Mouse (Mus musculus) CH12.LX (cell line): ENCODE results near the gene Myo10. TPM values are rescaled to one million over a fixed set of nuclear protein-coding genes. Genes with fewer than 3 reads are reported as not detected.

Source experiments
- DNase-seq: peaks from one replicate; pipeline ENCODE4 v3.0.0-alpha.2; 2013; ENCODE audit errors: extremely low read depth
- H3K27ac ChIP-seq: 2 replicates; pipeline ENCODE4 v1.5.1; 2012; ENCODE audit warnings: low read depth, mild to moderate bottlenecking, control low read depth, moderate library complexity; ENCODE audit not compliant: insufficient read depth
- H3K27me3 ChIP-seq: replicated peaks from 2 replicates; pipeline ENCODE3; 2012; ENCODE audit warnings: inconsistent platforms
- H3K36me3 ChIP-seq, 2 experiments: replicated peaks in 1 of 2; 2 replicates each; pipeline versions ENCODE3 to v1.6.1; 2012; ENCODE audit warnings: inconsistent platforms in 1 of 2, low read length in 1 of 2, mild to moderate bottlenecking in 1 of 2, mixed read lengths in 1 of 2, moderate library complexity in 1 of 2; ENCODE audit not compliant: control insufficient read depth in 1 of 2, insufficient read depth in 1 of 2
- H3K4me1 ChIP-seq, 2 experiments: 2 replicates each; pipeline ENCODE4 v1.6.1; 2012; ENCODE audit warnings: inconsistent platforms in 1 of 2, moderate library complexity in 1 of 2; ENCODE audit not compliant: insufficient read depth in 2 of 2, control insufficient read depth in 1 of 2
- H3K4me2 ChIP-seq: 2 replicates; pipeline ENCODE4 v1.6.1; 2012; ENCODE audit warnings: low read depth, mild to moderate bottlenecking, control low read depth; ENCODE audit not compliant: poor library complexity, insufficient read depth, severe bottlenecking
- H3K4me3 ChIP-seq, 3 experiments: fragments of 150-350 bp in 1 of 3; sonication (generic) in 1 of 3; replicated peaks in 1 of 3; 2 replicates each; pipeline versions ENCODE3 to v1.5.1; 2011 to 2012; ENCODE audit warnings: low read depth in 2 of 3, low read length in 2 of 3, mild to moderate bottlenecking in 2 of 3, moderate library complexity in 2 of 3, control low read depth in 1 of 3, improper control_type of control experiment in 1 of 3, inconsistent platforms in 1 of 3, mixed read lengths in 1 of 3; ENCODE audit not compliant: poor library complexity in 1 of 3
- H3K79me2 ChIP-seq: replicated peaks from 2 replicates; pipeline ENCODE4 v1.6.1; 2012; ENCODE audit warnings: mild to moderate bottlenecking, moderate library complexity; ENCODE audit not compliant: control insufficient read depth, poor library complexity, insufficient read depth, severe bottlenecking; ENCODE audit errors: extremely low read depth
- H3K9ac ChIP-seq: 2 replicates; pipeline ENCODE4 v1.6.1; 2012; ENCODE audit warnings: low read depth, mild to moderate bottlenecking, control low read depth, moderate library complexity; ENCODE audit not compliant: insufficient read depth
- H3K9me3 ChIP-seq: replicated peaks from 2 replicates; pipeline ENCODE3; 2012; ENCODE audit warnings: low read length, inconsistent platforms, mixed read lengths
- BHLHE40 ChIP-seq: IDR thresholded peaks from 2 replicates; pipeline ENCODE4 v1.6.1; 2011; ENCODE audit warnings: mild to moderate bottlenecking, low read depth, low read length, improper control_type of control experiment
- CHD1 ChIP-seq: IDR thresholded peaks from 2 replicates; pipeline ENCODE4 v1.6.1; 2012; ENCODE audit warnings: low read depth, low read length, improper control_type of control experiment, inconsistent platforms
- CTCF ChIP-seq, 2 experiments: IDR thresholded peaks in 1 of 2; conservative IDR thresholded peaks in 1 of 2; 2 replicates each; pipeline ENCODE4 v1.5.1; 2011 to 2012; ENCODE audit warnings: low read depth in 2 of 2, low read length in 2 of 2, improper control_type of control experiment in 1 of 2, inconsistent platforms in 1 of 2, mild to moderate bottlenecking in 1 of 2, moderate library complexity in 1 of 2
- E2F4 ChIP-seq: IDR thresholded peaks from 2 replicates; pipeline ENCODE4 v1.6.1; 2011; ENCODE audit warnings: low read depth, low read length, improper control_type of control experiment; ENCODE audit not compliant: insufficient replicate concordance
- ETS1 ChIP-seq: conservative IDR thresholded peaks from 2 replicates; pipeline ENCODE4 v1.6.1; 2012; ENCODE audit warnings: low read depth, mild to moderate bottlenecking, inconsistent platforms, low read length, improper control_type of control experiment, moderate library complexity
- HCFC1 ChIP-seq: IDR thresholded peaks from 2 replicates; pipeline ENCODE4 v1.6.1; 2012; ENCODE audit warnings: low read depth, mild to moderate bottlenecking, inconsistent platforms, low read length, improper control_type of control experiment
- IRF4 ChIP-seq: IDR thresholded peaks from 2 replicates; pipeline ENCODE4 v1.6.1; 2014; ENCODE audit warnings: low read depth, mild to moderate bottlenecking, inconsistent platforms, low read length, improper control_type of control experiment
- MAFK ChIP-seq: IDR thresholded peaks from 2 replicates; pipeline ENCODE4 v1.6.1; 2011; ENCODE audit warnings: low read length, improper control_type of control experiment; ENCODE audit not compliant: insufficient replicate concordance
- MAX ChIP-seq: IDR thresholded peaks from 2 replicates; pipeline ENCODE4 v1.6.1; 2011; ENCODE audit warnings: low read length, improper control_type of control experiment
- MXI1 ChIP-seq: IDR thresholded peaks from 2 replicates; pipeline ENCODE4 v1.6.1; 2011; ENCODE audit warnings: mild to moderate bottlenecking, low read depth, low read length, improper control_type of control experiment
- MYC ChIP-seq: IDR thresholded peaks from 2 replicates; pipeline ENCODE4 v1.6.1; 2011; ENCODE audit warnings: low read depth, mild to moderate bottlenecking, improper control_type of control experiment, low read length
- POLR2A ChIP-seq: IDR thresholded peaks from 2 replicates; pipeline ENCODE4 v1.6.1; 2011; ENCODE audit warnings: low read depth, mild to moderate bottlenecking, improper control_type of control experiment, low read length
- POLR2AphosphoS2 ChIP-seq: IDR thresholded peaks from 2 replicates; pipeline ENCODE4 v1.6.1; 2011; ENCODE audit warnings: low read depth, low read length, improper control_type of control experiment
- RAD21 ChIP-seq: IDR thresholded peaks from 2 replicates; pipeline ENCODE4 v1.6.1; 2011; ENCODE audit warnings: low read depth, mild to moderate bottlenecking, low read length, improper control_type of control experiment, moderate library complexity
- SIN3A ChIP-seq: IDR thresholded peaks from 2 replicates; pipeline ENCODE4 v1.6.1; 2012; ENCODE audit warnings: low read length, improper control_type of control experiment, inconsistent platforms
- SMC3 ChIP-seq: IDR thresholded peaks from 2 replicates; pipeline ENCODE4 v1.6.1; 2011; ENCODE audit warnings: low read depth, low read length, improper control_type of control experiment
- TCF12 ChIP-seq: IDR thresholded peaks from 2 replicates; pipeline ENCODE4 v1.6.1; 2014; ENCODE audit warnings: low read depth, mild to moderate bottlenecking, inconsistent platforms, low read length, improper control_type of control experiment
- USF1 ChIP-seq: IDR thresholded peaks from 2 replicates; pipeline ENCODE4 v1.6.1; 2014; ENCODE audit warnings: low read depth, mild to moderate bottlenecking, inconsistent platforms, low read length, improper control_type of control experiment
- USF2 ChIP-seq: conservative IDR thresholded peaks from 2 replicates; pipeline ENCODE4 v1.6.1; 2011; ENCODE audit warnings: low read depth, low read length, improper control_type of control experiment
- dilution Hi-C: fragments of 300-500 bp; cut with MboI; formaldehyde crosslinking; loops from 2 replicates; pipeline ENCODE4 v1.14.3; 2020; ENCODE audit warnings: low sequenced_read_pairs; ENCODE audit not compliant: extremely low pct_unique_long_range_greater_than_20kb, extremely low pct_ligation_motif_present
- in situ Hi-C: fragments of 300-500 bp; cut with MboI; formaldehyde crosslinking; loops from 3 replicates; pipeline ENCODE4 v1.14.3; 2019; ENCODE audit warnings: low sequenced_read_pairs, low pct_ligation_motif_present, low pct_unique_long_range_greater_than_20kb, mixed read lengths
- polyA plus RNA-seq: library from polyadenylated mRNA; unstranded; fragments of >175 nt; gene quantifications from 2 replicates; pipeline ENCODE4 v1.2.1, GENCODE M21; 2012; ENCODE audit warnings: low read depth; ENCODE audit not compliant: insufficient read length
- total RNA-seq, 2 experiments: library from RNA; depleted of rRNA; stranded (reverse); fragments of 300-350 nt in 1 of 2; fragments of >200 nt in 1 of 2; gene quantifications; 2 replicates each; pipeline ENCODE4 v1.2.3; 2012 to 2014

The Myo10 gene
- total and polyA plus RNA-seq, 3 experiments = 6.4 to 13.6 (median 8.6) TPM

- Histone ChIP-seq H3K4me3 (no peak overlapping the region), H3K79me2 (no peaks in the 10 kb centered on the region), H3K27me3 (no peaks in the 10 kb centered on the region), H3K9ac (no peak overlapping the region), H3K4me1 (peaks cover 0 to 8% of the 10 kb centered on the region in 2 experiments; a peak in 2 of 4 replicates), H3K27ac (no peak overlapping the region), H3K36me3 (no peaks in the 10 kb centered on the region), H3K4me2 (no peak overlapping the region), H3K9me3 (peaks cover 13% of the 10 kb centered on the region)
- in situ Hi-C loops = no loop called here
- no peak for TF ChIP-seq POLR2AphosphoS2
- TF ChIP-seq POLR2A = no peak
- TF ChIP-seq E2F4 = no peak
- TF ChIP-seq USF1 = no peak
- no peak for TF ChIP-seq IRF4
- TF ChIP-seq BHLHE40 = no peak
- TF ChIP-seq ETS1 = no peak
- dilution Hi-C loops = no loop called here
- no peak for DNase-seq
Measured at GRCm38 (mm10) chr15:25627012-25627411, 4.7 kb downstream of the Myo10 start.

GRCm38 (mm10) chr15:25628251-25628650 is 5.9 kb downstream of the Myo10 start:
- Histone ChIP-seq H3K4me3 (no peak overlapping the region), H3K4me1 (peaks cover 0 to 20% of the 10 kb centered on the region in 2 experiments; a peak in 2 of 4 replicates), H3K4me2 (no peak overlapping the region), H3K9ac (no peak overlapping the region)
- dilution Hi-C loops = no loop called here
- TF ChIP-seq RAD21 = no peak
- no peak for TF ChIP-seq SIN3A
- TF ChIP-seq ETS1 = no peak
- TF ChIP-seq SMC3 = no peak
- TF ChIP-seq TCF12 = no peak
- TF ChIP-seq CTCF (conservative IDR thresholded peaks at IDR 0.05 in 1 of 2, IDR thresholded peaks at IDR 0.05 in 1 of 2; ENCODE audit: low read depth in 2 of 2, low read length in 2 of 2) = no peak
- TF ChIP-seq HCFC1 = no peak
- no peak for TF ChIP-seq MXI1
- TF ChIP-seq, all 38 proteins: peak for 0
- in situ Hi-C loops = no loop called here
- H3K79me2 ChIP-seq = no peaks in the 10 kb centered on the region
- peaks cover under 1% of the 10 kb centered on the region for H3K9me3 ChIP-seq
- no peak for DNase-seq
- H3K36me3 ChIP-seq = no peaks in the 10 kb centered on the region
- H3K27me3 ChIP-seq = no peaks in the 10 kb centered on the region
- H3K27ac ChIP-seq = no peak overlapping the region

- Histone ChIP-seq H3K4me1 (peaks cover 0 to 29% of the 10 kb centered on the region in 2 experiments; a peak in 2 of 4 replicates), H3K9ac (no peak overlapping the region), H3K9me3 (no peaks in the 10 kb centered on the region), H3K4me2 (no peak overlapping the region), H3K27me3 (no peaks in the 10 kb centered on the region), H3K36me3 (no peaks in the 10 kb centered on the region), H3K79me2 (no peaks in the 10 kb centered on the region), H3K27ac (no peak overlapping the region)
- DNase-seq = no peak
- dilution Hi-C loops = no loop called here
- in situ Hi-C loops = no loop called here
- no peak for TF ChIP-seq MAFK
- TF ChIP-seq BHLHE40 = no peak
- TF ChIP-seq MXI1 = no peak
- no peak for TF ChIP-seq TCF12
- TF ChIP-seq HCFC1 = no peak
- TF ChIP-seq IRF4 = no peak
- no peak for TF ChIP-seq MAX
- no peak for TF ChIP-seq USF1
- TF ChIP-seq CHD1 = no peak
- TF ChIP-seq USF2 = no peak
- TF ChIP-seq MYC = no peak
- TF ChIP-seq, all 38 proteins: peak for 0
- no peak overlapping the region for H3K4me3 ChIP-seq
Measured at GRCm38 (mm10) chr15:25630716-25631115, 8.4 kb downstream of the Myo10 start.
